Mouse (Mus musculus): Measurements from ENCODE around the gene Glg1. TPM values are rescaled to one million over a fixed set of nuclear protein-coding genes. Genes with fewer than 3 reads are reported as not detected.

Glg1 gene
- polyA plus RNA-seq, 1 experiment from 2014 or later, result 91.8 TPM

GRCm38 (mm10) chr8:111203341-111203740, 55.7 kb downstream of the Glg1 start:
- H3K9ac ChIP-seq (ENCODE audit: low read length), result no peak overlapping the region
- DNase-seq (ENCODE audit: low spot score), result no peak
- H3K4me2 ChIP-seq (ENCODE audit: low read length), result no peak overlapping the region
- ATAC-seq (replicated peaks; ENCODE audit: low FRiP score, low TSS enrichment, low read depth), result no peak
- H3K4me1 ChIP-seq (replicated peaks; ENCODE audit: control insufficient read depth, insufficient read depth, low read length), result no peaks in the 10 kb centered on the region
- no peaks in the 10 kb centered on the region for H3K27me3 ChIP-seq (replicated peaks; ENCODE audit: control insufficient read depth, insufficient read depth, low read length)
- H3K27ac ChIP-seq (ENCODE audit: low read depth), result no peak overlapping the region
- no peaks in the 10 kb centered on the region for H3K9me3 ChIP-seq (ENCODE audit: control insufficient read depth, low read length)
- H3K36me3 ChIP-seq (ENCODE audit: control insufficient read depth, insufficient read depth, low read length), result peaks cover 5% of the 10 kb centered on the region; the same call in 1 of the 2 replicates
- no peak overlapping the region for H3K4me3 ChIP-seq (ENCODE audit: low read depth, low read length)
- 78% methylated on average over 2 of the region's 2 CpGs for WGBS

GRCm38 (mm10) chr8:111197966-111198365, 61.0 kb downstream of the Glg1 start:
- ATAC-seq (replicated peaks; ENCODE audit: low FRiP score, low TSS enrichment, low read depth), result no peak
- Histone ChIP-seq H3K4me2 (ENCODE audit: low read length) (no peak overlapping the region), H3K36me3 (ENCODE audit: control insufficient read depth, insufficient read depth, low read length) (peaks cover 52% of the 10 kb centered on the region), H3K4me1 (replicated peaks; ENCODE audit: control insufficient read depth, insufficient read depth, low read length) (no peaks in the 10 kb centered on the region), H3K27me3 (replicated peaks; ENCODE audit: control insufficient read depth, insufficient read depth, low read length) (no peaks in the 10 kb centered on the region), H3K27ac (ENCODE audit: low read depth) (no peak overlapping the region), H3K4me3 (ENCODE audit: low read depth, low read length) (no peak overlapping the region), H3K9ac (ENCODE audit: low read length) (no peak overlapping the region), H3K9me3 (ENCODE audit: control insufficient read depth, low read length) (no peaks in the 10 kb centered on the region)
- no peak for DNase-seq (ENCODE audit: low spot score)
- WGBS, result 97% methylated on average over 3 of the region's 3 CpGs

- Histone ChIP-seq H3K27ac (ENCODE audit: low read depth) (no peak overlapping the region), H3K36me3 (ENCODE audit: control insufficient read depth, insufficient read depth, low read length) (peaks cover 66% of the 10 kb centered on the region), H3K4me1 (replicated peaks; ENCODE audit: control insufficient read depth, insufficient read depth, low read length) (no peaks in the 10 kb centered on the region), H3K4me3 (ENCODE audit: low read depth, low read length) (no peak overlapping the region), H3K4me2 (ENCODE audit: low read length) (no peak overlapping the region), H3K9ac (ENCODE audit: low read length) (no peak overlapping the region), H3K27me3 (replicated peaks; ENCODE audit: control insufficient read depth, insufficient read depth, low read length) (no peaks in the 10 kb centered on the region), H3K9me3 (ENCODE audit: control insufficient read depth, low read length) (no peaks in the 10 kb centered on the region)
- DNase-seq (ENCODE audit: low spot score) (no peak), ATAC-seq (replicated peaks; ENCODE audit: low FRiP score, low TSS enrichment, low read depth) (no peak)
Measured at GRCm38 (mm10) chr8:111196181-111196580, 62.8 kb downstream of the Glg1 start.

GRCm38 (mm10) chr8:111188594-111189211, 70.3 kb downstream of the Glg1 start:
- Histone ChIP-seq H3K4me2 (ENCODE audit: low read length) (no peak overlapping the region), H3K36me3 (ENCODE audit: control insufficient read depth, insufficient read depth, low read length) (peaks cover 66% of the 10 kb centered on the region), H3K9me3 (ENCODE audit: control insufficient read depth, low read length) (no peaks in the 10 kb centered on the region), H3K9ac (ENCODE audit: low read length) (no peak overlapping the region), H3K27ac (ENCODE audit: low read depth) (no peak overlapping the region), H3K4me3 (ENCODE audit: low read depth, low read length) (no peak overlapping the region), H3K4me1 (replicated peaks; ENCODE audit: control insufficient read depth, insufficient read depth, low read length) (no peaks in the 10 kb centered on the region), H3K27me3 (replicated peaks; ENCODE audit: control insufficient read depth, insufficient read depth, low read length) (no peaks in the 10 kb centered on the region)
- DNase-seq (ENCODE audit: low spot score) (no peak), ATAC-seq (replicated peaks; ENCODE audit: low FRiP score, low TSS enrichment, low read depth) (no peak)
- WGBS, result 73% methylated on average over 6 of the region's 6 CpGs

GRCm38 (mm10) chr8:111187470-111187869, 71.5 kb downstream of the Glg1 start:
- Histone ChIP-seq H3K9me3 (ENCODE audit: control insufficient read depth, low read length) (no peaks in the 10 kb centered on the region), H3K36me3 (ENCODE audit: control insufficient read depth, insufficient read depth, low read length) (peaks cover 73% of the 10 kb centered on the region), H3K27ac (ENCODE audit: low read depth) (no peak overlapping the region), H3K9ac (ENCODE audit: low read length) (no peak overlapping the region), H3K4me1 (replicated peaks; ENCODE audit: control insufficient read depth, insufficient read depth, low read length) (no peaks in the 10 kb centered on the region), H3K4me3 (ENCODE audit: low read depth, low read length) (no peak overlapping the region), H3K27me3 (replicated peaks; ENCODE audit: control insufficient read depth, insufficient read depth, low read length) (no peaks in the 10 kb centered on the region), H3K4me2 (ENCODE audit: low read length) (no peak overlapping the region)
- DNase-seq (ENCODE audit: low spot score) (no peak), ATAC-seq (replicated peaks; ENCODE audit: low FRiP score, low TSS enrichment, low read depth) (no peak)
- 94% methylated on average over 7 of the region's 7 CpGs for WGBS

- Histone ChIP-seq H3K36me3 (ENCODE audit: control insufficient read depth, insufficient read depth, low read length) (peaks cover 75% of the 10 kb centered on the region), H3K4me2 (ENCODE audit: low read length) (no peak overlapping the region), H3K27ac (ENCODE audit: low read depth) (no peak overlapping the region), H3K9ac (ENCODE audit: low read length) (no peak overlapping the region), H3K4me3 (ENCODE audit: low read depth, low read length) (no peak overlapping the region), H3K9me3 (ENCODE audit: control insufficient read depth, low read length) (no peaks in the 10 kb centered on the region), H3K27me3 (replicated peaks; ENCODE audit: control insufficient read depth, insufficient read depth, low read length) (no peaks in the 10 kb centered on the region), H3K4me1 (replicated peaks; ENCODE audit: control insufficient read depth, insufficient read depth, low read length) (no peaks in the 10 kb centered on the region)
- no peak for ATAC-seq (replicated peaks; ENCODE audit: low FRiP score, low TSS enrichment, low read depth)
- 81% methylated on average over 4 of the region's 4 CpGs for WGBS
- no peak for DNase-seq (ENCODE audit: low spot score)
Measured at GRCm38 (mm10) chr8:111185472-111185947, 73.5 kb downstream of the Glg1 start.

GRCm38 (mm10) chr8:111171661-111172060, 87.4 kb downstream of the Glg1 start:
- no peak for ATAC-seq (replicated peaks; ENCODE audit: low FRiP score, low TSS enrichment, low read depth)

GRCm38 (mm10) chr8:111157617-111158016, 101.4 kb downstream of the Glg1 start:
- Histone ChIP-seq H3K9ac (ENCODE audit: low read length) (no peak overlapping the region), H3K9me3 (ENCODE audit: control insufficient read depth, low read length) (no peaks in the 10 kb centered on the region), H3K4me3 (ENCODE audit: low read depth, low read length) (no peak overlapping the region), H3K27ac (ENCODE audit: low read depth) (no peak overlapping the region), H3K4me1 (replicated peaks; ENCODE audit: control insufficient read depth, insufficient read depth, low read length) (no peaks in the 10 kb centered on the region), H3K4me2 (ENCODE audit: low read length) (no peak overlapping the region), H3K27me3 (replicated peaks; ENCODE audit: control insufficient read depth, insufficient read depth, low read length) (no peaks in the 10 kb centered on the region), H3K36me3 (ENCODE audit: control insufficient read depth, insufficient read depth, low read length) (peaks cover 91% of the 10 kb centered on the region)
- 60% methylated on average over 14 of the region's 14 CpGs for WGBS
- peak; percentile 68; the same call in 1 of the 2 replicates for ATAC-seq (replicated peaks; ENCODE audit: low FRiP score, low TSS enrichment, low read depth)
- DNase-seq (ENCODE audit: low spot score), result peak; percentile 65

More at GRCm38 (mm10) chr8:111171661-111172060, 87.4 kb downstream of the Glg1 start:
- H3K4me2 ChIP-seq (ENCODE audit: low read length), result no peak overlapping the region
- no peaks in the 10 kb centered on the region for H3K4me1 ChIP-seq (replicated peaks; ENCODE audit: control insufficient read depth, insufficient read depth, low read length)
- no peaks in the 10 kb centered on the region for H3K9me3 ChIP-seq (ENCODE audit: control insufficient read depth, low read length)
- H3K36me3 ChIP-seq (ENCODE audit: control insufficient read depth, insufficient read depth, low read length), result peaks cover 90% of the 10 kb centered on the region
- no peak overlapping the region for H3K4me3 ChIP-seq (ENCODE audit: low read depth, low read length)
- no peak overlapping the region for H3K27ac ChIP-seq (ENCODE audit: low read depth)
- 85% methylated on average over 5 of the region's 5 CpGs for WGBS
- no peak for DNase-seq (ENCODE audit: low spot score)
- H3K9ac ChIP-seq (ENCODE audit: low read length), result no peak overlapping the region
- H3K27me3 ChIP-seq (replicated peaks; ENCODE audit: control insufficient read depth, insufficient read depth, low read length), result no peaks in the 10 kb centered on the region
